Mouse (Mus musculus) embryonic fibroblast, embryonic 13.5 days (primary cell): ENCODE results near the gene Gss.

Source experiments
- CTCF ChIP-seq: IDR thresholded peaks from 2 replicates; pipeline ENCODE4 v1.5.1; 2011; ENCODE audit warnings: mild to moderate bottlenecking, control low read depth, low read length, moderate library complexity, borderline replicate concordance; ENCODE audit not compliant: insufficient read depth
- POLR2A ChIP-seq: IDR thresholded peaks from 2 replicates; pipeline ENCODE4 v1.6.1; 2011; ENCODE audit warnings: low read depth, mild to moderate bottlenecking, control low read depth, low read length, moderate library complexity

DNA sequence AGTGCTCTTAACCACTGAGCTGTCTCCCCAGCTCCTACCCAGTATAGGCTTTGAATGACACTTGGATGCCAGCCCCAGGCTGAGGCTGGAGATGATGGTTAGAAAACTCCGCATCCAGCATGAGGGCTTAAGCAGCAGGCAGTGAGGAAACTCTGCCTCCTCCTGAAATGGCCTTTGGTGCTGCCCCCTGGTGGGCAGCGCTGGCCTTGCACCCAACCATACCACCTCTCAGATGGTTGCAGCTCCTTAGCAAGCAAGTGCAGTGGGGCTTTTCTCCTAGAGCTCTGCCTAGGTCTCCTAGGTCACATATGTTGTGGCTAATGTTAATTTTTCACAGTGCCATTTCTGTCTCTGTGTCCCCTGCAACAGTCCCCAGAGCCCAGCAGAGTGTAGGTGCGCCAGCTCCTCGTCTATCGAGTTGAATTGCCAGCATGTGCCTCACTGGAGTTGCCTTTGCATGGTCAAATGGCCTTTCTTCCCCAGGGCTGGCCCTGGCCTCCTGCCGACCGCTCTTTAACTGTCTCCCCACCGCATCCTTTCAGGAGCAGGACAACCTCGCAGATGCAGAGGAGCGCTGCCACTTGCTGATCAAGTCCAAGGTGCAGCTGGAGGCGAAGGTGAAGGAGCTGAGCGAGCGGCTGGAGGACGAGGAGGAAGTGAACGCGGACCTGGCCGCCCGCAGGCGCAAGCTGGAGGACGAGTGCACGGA is 34.6 kb upstream of the Gss start:
- TF ChIP-seq CTCF: peak; percentile 91
- no peak for TF ChIP-seq POLR2A
